Mouse (Mus musculus) liver, adult (tissue): ENCODE measurements around the gene Cib1.

Experiments used
- GATA4 ChIP-seq: IDR thresholded peaks from 2 replicates; pipeline ENCODE4 v1.6.1; 2014; ENCODE audit warnings: mild to moderate bottlenecking, low read length; ENCODE audit not compliant: insufficient replicate concordance

Gene Cib1

DNA sequence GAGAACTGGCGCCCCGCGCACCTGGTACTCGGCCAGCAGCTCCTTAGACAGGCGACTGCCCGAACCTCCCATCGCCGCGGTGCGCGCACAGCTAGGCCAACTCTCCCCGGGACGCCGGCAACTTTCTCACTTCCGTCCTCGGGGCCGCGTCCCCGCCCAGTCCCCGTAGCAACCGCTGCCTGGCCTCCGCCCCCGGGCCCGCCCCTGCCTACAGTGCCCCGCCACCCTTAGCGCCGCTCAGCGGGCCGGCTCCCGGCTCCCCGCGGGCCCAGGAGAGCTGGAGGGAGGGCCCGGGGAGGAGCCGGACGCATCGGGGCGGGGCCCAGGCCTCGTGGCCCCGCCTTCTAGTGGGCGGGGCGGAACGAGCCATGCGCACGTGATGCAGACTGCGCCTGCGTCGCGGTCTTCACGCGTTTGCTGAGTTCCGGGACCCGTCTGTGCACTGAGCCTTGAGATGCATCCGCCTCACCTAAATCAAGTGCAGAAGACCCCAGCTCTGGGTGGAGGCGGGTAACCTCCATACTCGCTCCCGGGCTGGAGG is at the start of gene Cib1, which contains the start of gene Gdpgp1:
TSS of gene Cib1 (minus strand) at position 325 of the 541 bp plus-strand sequence.
TSS of gene Gdpgp1 (plus strand) at position 377 of the 541 bp plus-strand sequence.
- peak; percentile 18; the same call in 1 of the 2 replicates for TF ChIP-seq GATA4

GRCm38 (mm10) chr7:80281646-80282045 is 49.0 kb upstream of the Cib1 start:
- TF ChIP-seq GATA4: no peak

DNA sequence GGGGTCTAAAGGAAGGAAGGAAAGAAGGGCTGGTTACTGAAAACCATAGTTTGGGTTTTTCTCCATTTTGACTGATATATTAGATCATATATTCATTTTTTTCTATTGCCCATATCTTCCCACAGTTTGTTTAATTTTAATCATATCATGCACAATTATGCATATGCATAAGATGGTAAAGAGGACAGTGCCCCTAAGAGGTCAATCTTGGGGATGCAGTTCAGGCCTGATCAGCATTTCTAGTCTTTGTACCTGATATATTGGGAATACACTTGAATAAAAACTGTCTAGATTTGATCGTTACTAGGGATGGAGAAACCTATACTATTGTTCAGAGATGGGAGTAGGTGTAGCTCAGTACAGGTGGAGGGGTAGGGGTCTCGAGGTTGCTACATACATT is 48.4 kb upstream of the Cib1 start:
- no peak for TF ChIP-seq GATA4

GRCm38 (mm10) chr7:80280032-80280431 is 47.4 kb upstream of the Cib1 start:
- no peak for TF ChIP-seq GATA4

GRCm38 (mm10) chr7:80276374-80276773 is 43.8 kb upstream of the Cib1 start:
- no peak for TF ChIP-seq GATA4

GRCm38 (mm10) chr7:80273456-80273855 is 40.8 kb upstream of the Cib1 start:
- TF ChIP-seq GATA4: no peak

DNA sequence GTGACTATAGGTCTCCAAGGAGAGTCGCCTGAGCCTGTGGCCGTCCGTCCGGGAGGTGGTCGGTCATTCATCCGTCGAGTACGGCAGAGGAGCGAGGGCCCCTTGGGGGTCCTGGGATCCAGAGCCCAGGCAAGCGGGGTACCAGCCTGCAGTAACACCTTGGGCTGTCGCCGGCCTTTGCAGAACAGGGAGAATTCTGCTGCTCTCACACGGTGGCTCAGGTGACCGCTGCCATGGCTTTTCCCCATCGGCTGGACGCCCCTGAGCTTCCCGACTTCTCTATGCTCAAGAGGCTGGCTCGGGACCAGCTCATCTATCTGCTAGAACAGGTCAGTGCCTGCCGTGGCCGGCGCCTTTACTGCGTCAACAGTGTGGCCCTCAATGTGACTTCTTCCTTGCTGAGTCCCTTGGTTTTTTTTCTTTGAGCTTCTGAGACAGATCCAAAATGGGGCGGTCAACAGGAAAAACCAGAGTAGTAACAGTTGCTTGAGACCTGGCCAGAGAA is 37.2 kb upstream of the Cib1 start:
- no peak for TF ChIP-seq GATA4

GRCm38 (mm10) chr7:80268897-80269750 is 36.5 kb upstream of the Cib1 start, which contains the start of gene Vps33b:
TSS of gene Vps33b (plus strand) at chr7:80269649.
- peak; percentile 91 for TF ChIP-seq GATA4

DNA sequence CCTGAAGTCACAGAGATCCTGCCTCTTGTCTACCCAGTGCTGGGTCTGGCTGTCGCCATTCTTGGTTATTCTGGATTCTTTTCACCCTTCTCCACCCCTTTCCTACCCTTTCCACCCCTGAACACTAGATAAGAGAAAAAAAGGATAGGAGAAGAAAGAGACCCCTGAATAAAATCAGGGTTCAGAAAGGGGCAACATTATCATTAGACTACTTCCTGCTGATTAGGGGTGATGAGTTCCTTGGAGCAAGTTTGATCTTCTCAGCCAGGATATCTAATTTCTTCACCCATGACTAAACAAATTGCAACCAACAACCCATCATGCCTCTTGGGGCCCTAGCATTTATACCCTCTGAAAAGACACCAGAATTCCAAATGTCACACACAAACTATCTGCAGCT is 35.2 kb upstream of the Cib1 start:
- no peak for TF ChIP-seq GATA4

DNA sequence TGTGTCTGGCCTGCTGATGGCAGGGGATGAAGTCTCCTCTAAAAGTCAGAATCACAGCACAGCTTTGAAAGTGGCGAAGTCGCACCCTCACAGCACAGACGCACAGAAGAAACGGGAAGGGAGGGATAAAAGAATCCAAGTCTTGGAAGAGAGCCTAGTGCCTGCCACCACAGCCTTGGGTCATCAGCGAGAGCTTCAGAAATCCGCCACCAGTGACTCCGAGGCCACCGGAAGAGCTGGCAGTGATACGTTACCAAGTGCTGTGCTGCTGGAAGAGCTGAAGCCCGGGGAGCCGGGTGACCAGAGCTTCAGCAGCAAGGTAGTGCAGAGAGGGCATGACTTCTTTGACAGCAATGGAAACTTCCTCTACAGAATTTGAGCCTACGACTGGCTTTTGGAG is 32.0 kb upstream of the Cib1 start:
- TF ChIP-seq GATA4: no peak

DNA sequence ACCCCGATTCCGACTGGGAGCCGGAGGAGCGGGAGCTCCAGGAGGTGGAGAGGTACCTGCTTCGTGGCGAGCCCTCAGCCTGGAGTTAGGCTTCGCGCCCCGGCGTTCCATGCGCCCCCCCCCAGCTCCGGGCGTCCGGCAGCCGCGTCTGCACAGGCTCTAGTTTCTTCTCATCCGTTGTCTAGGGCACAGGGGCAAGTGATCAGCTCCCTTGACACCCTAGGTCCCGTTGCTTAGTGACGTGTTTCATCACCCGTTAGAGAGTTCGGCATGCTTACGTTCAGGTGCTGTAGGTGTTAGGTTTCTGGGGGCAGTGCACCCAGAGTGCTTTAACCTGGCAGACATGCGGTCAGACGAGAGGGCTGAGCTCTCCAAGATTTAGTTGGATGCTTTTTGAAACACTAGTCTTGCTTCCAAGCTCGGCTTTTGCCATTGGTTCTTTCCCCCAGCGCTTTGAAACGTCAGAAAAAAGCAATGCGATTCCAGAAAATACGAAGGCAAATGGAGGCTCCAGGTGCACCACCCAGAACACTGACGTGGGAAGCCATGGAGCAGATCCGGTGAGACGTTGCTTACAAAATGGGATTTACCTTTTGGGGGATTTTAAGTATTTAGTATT is 28.9 kb upstream of the Cib1 start:
- no peak for TF ChIP-seq GATA4

DNA sequence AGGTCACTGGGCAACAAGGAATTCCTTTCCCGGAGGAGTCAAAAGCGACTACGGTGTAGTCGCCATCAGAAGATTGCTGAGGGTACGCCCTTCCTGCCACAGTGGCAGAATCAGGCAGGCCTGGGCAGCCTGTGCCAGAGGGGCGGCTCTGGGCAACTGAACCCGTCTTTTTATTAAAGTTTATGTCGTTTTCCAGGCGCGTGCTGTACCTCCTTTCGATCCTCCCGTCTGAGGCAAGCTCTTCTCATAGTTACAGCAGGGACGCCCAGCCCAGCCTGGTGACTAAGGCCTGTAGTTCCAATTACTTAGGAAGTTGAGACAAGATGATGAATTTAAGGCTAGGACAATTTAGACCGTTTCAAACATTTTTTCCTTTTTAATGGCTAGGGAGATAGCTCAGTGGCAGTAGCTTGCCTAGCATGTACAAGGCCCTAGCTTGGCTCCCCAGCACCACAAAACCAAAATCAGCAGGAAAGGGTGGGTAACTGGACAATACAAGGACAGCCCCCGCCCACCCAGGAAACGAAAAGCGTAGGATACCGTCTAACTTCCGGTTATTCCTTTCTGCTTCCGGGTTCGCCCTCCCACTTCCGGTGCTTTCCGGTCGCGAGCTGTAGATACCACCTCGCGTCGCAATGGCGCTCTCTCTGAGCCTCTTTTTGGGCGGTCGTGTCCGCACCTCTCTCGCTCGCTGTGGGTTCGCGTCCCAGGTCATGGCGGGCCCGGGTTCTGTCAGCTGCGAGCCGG is 28.2 kb upstream of the Cib1 start, which contains the start of gene Ngrn:
TSS of gene Ngrn (plus strand) at position 591 of the 747 bp plus-strand sequence.
- peak; percentile 67; the same call in 1 of the 2 replicates for TF ChIP-seq GATA4

- no peak for TF ChIP-seq GATA4
Observed at GRCm38 (mm10) chr7:80257706-80258105, 25.1 kb upstream of the Cib1 start.

DNA sequence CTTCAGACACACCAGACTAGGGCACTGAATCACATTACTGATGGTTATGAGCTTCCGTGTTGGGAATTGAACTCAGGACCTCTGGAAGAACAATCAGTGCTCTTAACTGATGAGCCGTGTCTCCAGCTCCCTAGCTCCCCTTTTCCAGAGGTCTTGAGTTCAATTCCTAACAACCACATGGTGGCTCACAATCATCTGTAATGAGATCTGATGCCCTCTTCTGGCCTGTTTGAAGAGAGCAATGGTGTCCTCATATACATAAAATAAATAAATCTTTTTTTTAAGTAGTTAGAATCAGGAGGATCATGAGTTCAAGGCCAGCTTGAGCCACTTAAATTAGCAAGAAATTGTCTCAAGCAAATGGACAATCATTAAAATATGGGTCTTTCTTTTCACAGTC is 23.4 kb upstream of the Cib1 start:
- TF ChIP-seq GATA4: no peak

- TF ChIP-seq GATA4: no peak
Observed at GRCm38 (mm10) chr7:80252886-80253285, 20.3 kb upstream of the Cib1 start.

- TF ChIP-seq GATA4: no peak
Observed at GRCm38 (mm10) chr7:80252437-80252836, 19.8 kb upstream of the Cib1 start.

GRCm38 (mm10) chr7:80246859-80247258 is 14.2 kb upstream of the Cib1 start:
- peak; percentile 36; the same call in 1 of the 2 replicates for TF ChIP-seq GATA4
